Mouse (Mus musculus) neutrophil, adult 59 days (primary cell): ENCODE results near the gene H2-M10.3. TPM values are rescaled to one million over a fixed set of nuclear protein-coding genes. Genes with fewer than 3 reads are reported as not detected.

Experiments
- total RNA-seq, 2 experiments: library from RNA; stranded (reverse); gene quantifications; 1 replicate in 1 of 2; 2 replicates in 1 of 2; pipeline ENCODE4 v1.2.4; 2023

Gene H2-M10.3
- not detected for total RNA-seq

DNA sequence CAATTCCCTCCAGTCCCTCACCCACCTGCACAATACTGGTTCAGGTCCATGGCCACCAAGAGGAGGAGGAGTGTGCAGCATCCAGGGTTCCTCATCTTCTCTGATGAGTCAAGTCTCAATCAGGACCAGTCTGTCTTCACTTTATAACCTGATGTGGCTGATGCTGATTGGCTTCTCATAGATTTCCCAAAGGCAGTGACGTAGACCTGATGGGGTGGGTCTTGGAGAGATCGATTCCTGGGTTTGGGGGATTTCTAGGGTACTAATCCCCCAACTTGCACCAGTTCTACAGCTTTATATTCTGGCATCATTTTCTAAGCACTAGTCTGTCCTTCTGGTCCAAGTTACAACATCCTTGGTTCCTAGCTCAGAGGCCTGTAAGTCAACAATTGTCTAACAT lies at the start of gene H2-M10.3:
TSS of gene H2-M10.3 (minus strand) at position 101 of the 400 bp plus-strand sequence.

DNA sequence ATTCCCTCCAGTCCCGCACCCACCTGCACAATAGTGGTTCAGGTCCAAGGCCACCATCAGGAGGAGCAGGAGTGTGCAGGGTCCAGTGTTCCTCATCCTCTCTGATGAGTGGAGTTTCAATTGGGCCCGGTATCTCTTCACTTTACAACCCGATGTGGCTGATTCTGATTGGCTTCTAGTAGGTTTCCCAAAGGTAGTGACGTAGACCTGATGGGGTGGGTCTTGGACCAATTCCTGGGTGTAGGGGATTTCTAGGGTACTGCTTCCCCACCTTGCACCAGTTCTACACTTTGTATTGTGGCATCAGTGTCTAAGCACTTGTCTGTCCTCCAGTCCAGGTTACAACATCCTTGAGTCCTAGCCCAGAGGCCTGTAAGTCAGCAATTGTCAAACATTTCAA lies 42.2 kb downstream of the H2-M10.3 start, which contains the start of gene H2-M10.1:
TSS of gene H2-M10.1 (minus strand) at position 101 of the 400 bp plus-strand sequence.

Other genes starting within 250 kb of the H2-M10.3 start
- gene Gm19684, start 246.7 kb downstream of the H2-M10.3 start, total RNA-seq, result under 1 TPM; 0.44 to 0.82 TPM
- under 1 TPM; 0.82 to 0.86 TPM for gene Gm7030, start 239.0 kb downstream of the H2-M10.3 start, total RNA-seq
- not detected for gene Gm8909, start 199.9 kb downstream of the H2-M10.3 start, total RNA-seq
- not detected for gene H2-T3, start 178.1 kb downstream of the H2-M10.3 start, total RNA-seq
- gene Rpp21, start 110.3 kb downstream of the H2-M10.3 start, total RNA-seq, result 10 to 100 TPM; 45.3 to 49.0 TPM
- 10 to 100 TPM; 39.3 to 41.4 TPM for gene Trim39, start 96.2 kb downstream of the H2-M10.3 start, total RNA-seq
- gene H2-M10.2, start 81.9 kb downstream of the H2-M10.3 start, total RNA-seq, result not detected
- gene H2-M10.1, start 42.3 kb downstream of the H2-M10.3 start, total RNA-seq, result not detected
- not detected for gene H2-M10.4, start 93.9 kb upstream of the H2-M10.3 start, total RNA-seq
- not detected for gene H2-M11, start 178.7 kb upstream of the H2-M10.3 start, total RNA-seq